Comparison of ENCODE assay signal across 7 mouse cellular contexts in the genomic region with DNA sequence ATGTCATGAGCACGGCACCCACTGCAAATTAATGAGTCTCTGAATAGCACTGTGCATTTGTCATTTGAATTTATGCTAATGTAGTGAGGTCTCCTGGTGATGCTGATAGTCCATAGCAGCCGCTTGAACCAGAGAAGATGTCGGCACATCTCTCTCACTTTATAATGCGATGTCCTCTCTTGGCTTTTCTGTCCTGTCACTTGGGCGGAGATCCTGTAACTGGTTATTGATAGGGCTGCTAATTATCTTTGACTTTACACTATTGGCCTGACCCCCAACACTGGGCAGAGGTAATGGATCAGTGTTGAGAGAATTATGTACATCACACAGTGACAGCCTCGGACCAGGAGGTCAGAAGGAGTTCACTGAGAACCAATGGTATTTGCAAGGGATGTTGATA.
DNase-seq lines count a peak whose midpoint lies in the region; ATAC-seq and TF ChIP-seq lines count a peak whose summit lies in the region.

No protein-coding gene starts in this region.

- H3K27ac ChIP-seq in liver, embryonic 11.5 days (ENCODE audit: low read depth, low read length) = no peak overlapping the region
- H3K27ac ChIP-seq in forebrain, embryonic 11.5 days (ENCODE audit: low read depth, low read length) = no peak overlapping the region
- no peak overlapping the region for H3K27ac ChIP-seq in intestine, embryonic 16.5 days (ENCODE audit: low read length)
- H3K27ac ChIP-seq in neural tube, embryonic 13.5 days (replicated peaks) = 0 out of 2 replicates have a peak overlapping the region, but pooled peaks have one; percentile 7
- no peak overlapping the region for H3K27ac ChIP-seq in thymus, adult 2 months (ENCODE audit: control insufficient read depth, insufficient read depth, low read length)

- no peak for TF ChIP-seq POLR2A in thymus, adult 2 months (IDR thresholded peaks at IDR 0.05; ENCODE audit: control insufficient read depth, extremely low read depth, insufficient read depth, low read length, poor library complexity)

- WGBS in liver, embryonic 11.5 days = 62% methylated on average over 6 of the region's 6 CpGs
- 62% methylated on average over 6 of the region's 6 CpGs for WGBS in forebrain, embryonic 11.5 days
- 43% methylated on average over 6 of the region's 6 CpGs for WGBS in intestine, embryonic 16.5 days
- 30% methylated on average over 6 of the region's 6 CpGs for WGBS in neural tube, embryonic 13.5 days
- WGBS in thymus, adult 2 months = 92% methylated on average over 6 of the region's 6 CpGs

- H3K9ac ChIP-seq in liver, embryonic 11.5 days (ENCODE audit: low read depth, low read length) = no peak overlapping the region
- no peak overlapping the region for H3K9ac ChIP-seq in forebrain, embryonic 11.5 days (ENCODE audit: low read length)
- no peak overlapping the region for H3K9ac ChIP-seq in intestine, embryonic 16.5 days (ENCODE audit: low read depth, low read length)
- peak overlapping the region; percentile 64 for H3K9ac ChIP-seq in neural tube, embryonic 13.5 days

- H3K9me3 ChIP-seq in liver, embryonic 11.5 days (ENCODE audit: control insufficient read depth, low read length) = no peaks in the 10 kb centered on the region
- H3K9me3 ChIP-seq in forebrain, embryonic 11.5 days (ENCODE audit: control insufficient read depth, low read length) = no peaks in the 10 kb centered on the region
- H3K9me3 ChIP-seq in intestine, embryonic 16.5 days (ENCODE audit: control insufficient read depth, low read length) = no peaks in the 10 kb centered on the region
- H3K9me3 ChIP-seq in neural tube, embryonic 13.5 days = no peaks in the 10 kb centered on the region

- no peak for ATAC-seq in liver, embryonic 11.5 days (replicated peaks; ENCODE audit: low FRiP score)
- ATAC-seq in forebrain, embryonic 11.5 days (replicated peaks; ENCODE audit: low FRiP score) = peak; percentile 78
- ATAC-seq in intestine, embryonic 16.5 days = no peak
- peak; percentile 89 for ATAC-seq in neural tube, embryonic 13.5 days (ENCODE audit: low read depth)

- H3K4me3 ChIP-seq in liver, embryonic 11.5 days (ENCODE audit: low read depth, low read length) = no peak overlapping the region
- no peak overlapping the region for H3K4me3 ChIP-seq in forebrain, embryonic 11.5 days (ENCODE audit: low read depth, low read length)
- no peak overlapping the region for H3K4me3 ChIP-seq in intestine, embryonic 16.5 days (ENCODE audit: low read length)
- peak overlapping the region; percentile 34 for H3K4me3 ChIP-seq in neural tube, embryonic 13.5 days
- no peak overlapping the region for H3K4me3 ChIP-seq in thymus, adult 2 months (ENCODE audit: control insufficient read depth, insufficient read depth, low read length)

- no peaks in the 10 kb centered on the region for H3K36me3 ChIP-seq in liver, embryonic 11.5 days (ENCODE audit: control insufficient read depth, insufficient read depth, low read length)
- no peaks in the 10 kb centered on the region for H3K36me3 ChIP-seq in forebrain, embryonic 11.5 days (ENCODE audit: control insufficient read depth, insufficient read depth, low read length)
- H3K36me3 ChIP-seq in intestine, embryonic 16.5 days (ENCODE audit: control insufficient read depth, insufficient read depth, low read length) = no peaks in the 10 kb centered on the region
- H3K36me3 ChIP-seq in neural tube, embryonic 13.5 days = no peaks in the 10 kb centered on the region
- no peaks in the 10 kb centered on the region for H3K36me3 ChIP-seq in thymus, adult 2 months (ENCODE audit: control insufficient read depth, insufficient read depth, low read length)

- no peaks in the 10 kb centered on the region for H3K4me1 ChIP-seq in liver, embryonic 11.5 days (replicated peaks; ENCODE audit: control insufficient read depth, insufficient read depth, low read length)
- peaks cover 4% of the 10 kb centered on the region; the same call in 1 of the 2 replicates for H3K4me1 ChIP-seq in forebrain, embryonic 11.5 days (replicated peaks; ENCODE audit: control insufficient read depth, insufficient read depth, low read length)
- H3K4me1 ChIP-seq in intestine, embryonic 16.5 days (ENCODE audit: control insufficient read depth, insufficient read depth, low read length) = no peaks in the 10 kb centered on the region
- peaks cover 20% of the 10 kb centered on the region for H3K4me1 ChIP-seq in neural tube, embryonic 13.5 days (replicated peaks)
- no peaks in the 10 kb centered on the region for H3K4me1 ChIP-seq in thymus, adult 2 months (replicated peaks; ENCODE audit: control insufficient read depth, insufficient read depth, low read length)

- intact Hi-C loops in left cerebral cortex, postnatal 4 days (cut with DNase I) = loop anchor here (2.0 to 10.0 kb wide), 3 partner anchors 1000 to 1712 kb away; no protein-coding TSS in a partner anchor

- peak overlapping the region; percentile 42 for H3K4me2 ChIP-seq in liver, embryonic 11.5 days
- peak overlapping the region; percentile 38; the same call in 1 of the 2 replicates for H3K4me2 ChIP-seq in forebrain, embryonic 11.5 days (ENCODE audit: low read depth, low read length, severe bottlenecking)
- H3K4me2 ChIP-seq in intestine, embryonic 16.5 days (ENCODE audit: low read depth, low read length) = peak overlapping the region; percentile 32; the same call in 1 of the 2 replicates
- H3K4me2 ChIP-seq in neural tube, embryonic 13.5 days = peak overlapping the region; percentile 60

- H3K27me3 ChIP-seq in liver, embryonic 11.5 days (replicated peaks; ENCODE audit: control insufficient read depth, insufficient read depth, low read length) = no peaks in the 10 kb centered on the region
- H3K27me3 ChIP-seq in forebrain, embryonic 11.5 days (ENCODE audit: control insufficient read depth, insufficient read depth, low read length) = no peaks in the 10 kb centered on the region
- H3K27me3 ChIP-seq in intestine, embryonic 16.5 days (replicated peaks; ENCODE audit: control insufficient read depth, insufficient read depth, low read length) = no peaks in the 10 kb centered on the region
- no peaks in the 10 kb centered on the region for H3K27me3 ChIP-seq in neural tube, embryonic 13.5 days
- no peaks in the 10 kb centered on the region; the same call in 1 of the 2 replicates for H3K27me3 ChIP-seq in thymus, adult 2 months (ENCODE audit: control insufficient read depth, insufficient read depth, low read length)

- no peak for TF ChIP-seq CTCF in thymus, adult 2 months (IDR thresholded peaks at IDR 0.05; ENCODE audit: borderline replicate concordance, control insufficient read depth, extremely low read depth, insufficient read depth, low read length, poor library complexity)

- DNase-seq in liver, embryonic 11.5 days (ENCODE audit: low spot score) = no peak
- no peak for DNase-seq in liver
- no peak for DNase-seq in forebrain, embryonic 11.5 days (ENCODE audit: low spot score)
- DNase-seq in thymus, adult 2 months = no peak
- no peak for DNase-seq in left cerebral cortex, postnatal 4 days

Comparison
In these comparisons a context has a peak if more than half of its experiments do, and no peak if none do; other contexts are left out.
1. ATAC-seq: peak in forebrain, embryonic 11.5 days (single experiment) and neural tube, embryonic 13.5 days (single experiment); none in liver, embryonic 11.5 days (single experiment) and intestine, embryonic 16.5 days (single experiment).
2. Peak in every context shown above with its lines, with median percentiles within 50 percentile points of each other: H3K4me2 ChIP-seq.